Mouse (Mus musculus): ENCODE data around the gene Lyrm7.

- TF ChIP-seq CTCF (IDR thresholded peaks at IDR 0.05; ENCODE audit: extremely low read depth, insufficient read depth, insufficient read length, insufficient replicate concordance) (no peak), POLR2A (IDR thresholded peaks at IDR 0.05; ENCODE audit: low read depth, low read length) (no peak)
These were observed 22.0 kb upstream of the Lyrm7 start for GRCm38 (mm10) chr11:54882671-54883070.

Data from spleen, adult 2 months (tissue).